Mouse (Mus musculus) forebrain, postnatal 0 days (tissue): Measurements from ENCODE around the gene Asprv1. TPM values are rescaled to one million over a fixed set of nuclear protein-coding genes. Genes with fewer than 3 reads are reported as not detected.

ENCODE experiments used
- ATAC-seq: fragments of 200-750 bp; cut with Nextera tagmentation; 2 replicates; pipeline ENCODE4 v1.8.0; 2017; ENCODE audit warnings: mild to moderate bottlenecking, moderate library complexity
- DNase-seq: peaks from one replicate; pipeline ENCODE4 v3.0.0-alpha.2; 2015
- H3K27ac ChIP-seq: fragments of 300-500 bp; sonication (generic); 2 replicates; pipeline ENCODE4 v1.5.1; 2014; ENCODE audit warnings: low read depth, mild to moderate bottlenecking, antibody characterized with exemption, low read length, moderate library complexity, mixed read lengths
- H3K27me3 ChIP-seq: fragments of 300-500 bp; sonication (generic); 2 replicates; pipeline ENCODE4 v1.6.1; 2014; ENCODE audit warnings: mild to moderate bottlenecking, low read length, mixed read lengths; ENCODE audit not compliant: insufficient read depth
- H3K36me3 ChIP-seq: fragments of 300-500 bp; sonication (generic); 2 replicates; pipeline ENCODE4 v1.6.1; 2014; ENCODE audit warnings: mild to moderate bottlenecking, moderate library complexity; ENCODE audit not compliant: insufficient read depth
- H3K4me1 ChIP-seq: fragments of 300-500 bp; sonication (generic); 2 replicates; pipeline ENCODE4 v1.6.1; 2014; ENCODE audit warnings: antibody characterized with exemption; ENCODE audit not compliant: insufficient read depth
- H3K4me2 ChIP-seq: fragments of 300-500 bp; sonication (generic); 2 replicates; pipeline ENCODE4 v1.6.1; 2014; ENCODE audit warnings: low read depth, mild to moderate bottlenecking, moderate library complexity
- H3K4me3 ChIP-seq: fragments of 300-500 bp; sonication (generic); 2 replicates; pipeline ENCODE4 v1.5.1; 2014; ENCODE audit warnings: low read depth, low read length, mixed read lengths
- H3K9ac ChIP-seq: fragments of 300-500 bp; sonication (generic); 2 replicates; pipeline ENCODE4 v1.6.1; 2014; ENCODE audit warnings: mild to moderate bottlenecking
- H3K9me3 ChIP-seq: fragments of 300-500 bp; sonication (generic); 2 replicates; pipeline ENCODE4 v1.6.1; 2016; ENCODE audit warnings: low read length
- CTCF ChIP-seq: sonication (generic); IDR thresholded peaks from 2 replicates; pipeline ENCODE4 v1.5.1; 2016; ENCODE audit warnings: antibody characterized with exemption, control low read depth, low read depth
- WGBS: fragments of 180-500 bp; shearing (Covaris S2); extraction: QIAGEN DNeasy Blood & Tissue Kit; methylation state at CpG from one replicate; pipeline ENCODE4 v1.1.7; 2014; 5-methylcytosine and 5-hydroxymethylcytosine counted together
- polyA plus RNA-seq: library from polyadenylated mRNA; unstranded; fragments of >200 nt; fragmentation: Nextera tagmentation; extraction: Ambion mirVana; gene quantifications from 2 replicates; pipeline ENCODE4 v1.2.1, GENCODE M21; 2015
- total RNA-seq: library from RNA; depleted of rRNA; stranded (reverse); fragments of >200 nt; gene quantifications from 2 replicates; pipeline ENCODE4 v1.2.3, GENCODE M21; 2014

The Asprv1 gene
- total and polyA plus RNA-seq, 2 experiments from 2014 or later, result 1.6 to 3.2 TPM

- H3K4me2 ChIP-seq, result peak overlapping the region; percentile 58
- ATAC-seq (peak; percentile 84), DNase-seq (peak; percentile 85)
- H3K9ac ChIP-seq, result peak overlapping the region; percentile 54
- peaks cover 11% of the 10 kb centered on the region; the same call in 1 of the 2 replicates for H3K4me1 ChIP-seq
- H3K4me3 ChIP-seq, result peak overlapping the region; percentile 32
- 17% methylated on average over 14 of the region's 14 CpGs for WGBS
- H3K27ac ChIP-seq, result peak overlapping the region; percentile 91
- H3K27me3 ChIP-seq, result no peaks in the 10 kb centered on the region
- no peaks in the 10 kb centered on the region for H3K36me3 ChIP-seq
- H3K9me3 ChIP-seq, result no peaks in the 10 kb centered on the region
- no peak for TF ChIP-seq CTCF
These were observed 43.5 kb upstream of the Asprv1 start for GRCm38 (mm10) chr6:86584296-86585015.

- peak overlapping the region; percentile 54 for H3K9ac ChIP-seq
- H3K36me3 ChIP-seq, result no peaks in the 10 kb centered on the region
- no peaks in the 10 kb centered on the region for H3K9me3 ChIP-seq
- H3K4me3 ChIP-seq, result peak overlapping the region; percentile 32
- no peak for TF ChIP-seq CTCF
- peak overlapping the region; percentile 91 for H3K27ac ChIP-seq
- DNase-seq (peak; percentile 89), ATAC-seq (peak; percentile 95)
- H3K4me1 ChIP-seq, result peaks cover 11% of the 10 kb centered on the region; the same call in 1 of the 2 replicates
- H3K4me2 ChIP-seq, result peak overlapping the region; percentile 58
- 3% methylated on average over 16 of the region's 16 CpGs for WGBS
- no peaks in the 10 kb centered on the region for H3K27me3 ChIP-seq
These were observed 42.8 kb upstream of the Asprv1 start for GRCm38 (mm10) chr6:86585070-86585600.

- no peaks in the 10 kb centered on the region for H3K9me3 ChIP-seq
- 70% methylated on average over 5 of the region's 5 CpGs for WGBS
- no peak for ATAC-seq
- TF ChIP-seq CTCF, result no peak
- no peak overlapping the region for H3K9ac ChIP-seq
- no peaks in the 10 kb centered on the region for H3K27me3 ChIP-seq
- no peak overlapping the region for H3K4me3 ChIP-seq
- H3K36me3 ChIP-seq, result no peaks in the 10 kb centered on the region
- H3K27ac ChIP-seq, result no peak overlapping the region; the same call in 1 of the 2 replicates
- no peak for DNase-seq
- H3K4me2 ChIP-seq, result no peak overlapping the region
- peaks cover 11% of the 10 kb centered on the region; the same call in 1 of the 2 replicates for H3K4me1 ChIP-seq
These were observed 41.9 kb upstream of the Asprv1 start for GRCm38 (mm10) chr6:86586070-86586469.

- no peak for TF ChIP-seq CTCF
- ATAC-seq (no peak), DNase-seq (no peak)
- H3K27ac ChIP-seq, result no peak overlapping the region
- H3K9ac ChIP-seq, result no peak overlapping the region
- H3K27me3 ChIP-seq, result no peaks in the 10 kb centered on the region
- H3K4me2 ChIP-seq, result no peak overlapping the region
- H3K4me3 ChIP-seq, result no peak overlapping the region
- H3K36me3 ChIP-seq, result no peaks in the 10 kb centered on the region
- WGBS, result 79% methylated on average over 7 of the region's 7 CpGs
- H3K4me1 ChIP-seq, result peaks cover 11% of the 10 kb centered on the region; the same call in 1 of the 2 replicates
- H3K9me3 ChIP-seq, result no peaks in the 10 kb centered on the region
These were observed 39.5 kb upstream of the Asprv1 start for GRCm38 (mm10) chr6:86588429-86588828.

- peak; percentile 18; the same call in 1 of the 2 replicates for TF ChIP-seq CTCF
- no peak for ATAC-seq
These were observed 34.6 kb upstream of the Asprv1 start for GRCm38 (mm10) chr6:86593146-86593897.

GRCm38 (mm10) chr6:86594636-86595035 is 33.3 kb upstream of the Asprv1 start:
- TF ChIP-seq CTCF, result no peak
- Histone ChIP-seq H3K27me3 (no peaks in the 10 kb centered on the region), H3K27ac (no peak overlapping the region), H3K4me3 (no peak overlapping the region), H3K4me1 (no peaks in the 10 kb centered on the region), H3K4me2 (no peak overlapping the region), H3K9ac (no peak overlapping the region), H3K36me3 (no peaks in the 10 kb centered on the region), H3K9me3 (no peaks in the 10 kb centered on the region)
- DNase-seq, result no peak
- no peak for ATAC-seq
- 17% methylated on average over 9 of the region's 9 CpGs for WGBS

More at GRCm38 (mm10) chr6:86593146-86593897, 34.6 kb upstream of the Asprv1 start:
- H3K27ac ChIP-seq, result no peak overlapping the region
- no peaks in the 10 kb centered on the region for H3K4me1 ChIP-seq
- WGBS, result 88% methylated on average over 10 of the region's 10 CpGs
- H3K9ac ChIP-seq, result no peak overlapping the region
- no peaks in the 10 kb centered on the region for H3K27me3 ChIP-seq
- DNase-seq, result no peak
- no peak overlapping the region for H3K4me3 ChIP-seq
- H3K36me3 ChIP-seq, result no peaks in the 10 kb centered on the region
- H3K4me2 ChIP-seq, result no peak overlapping the region
- H3K9me3 ChIP-seq, result no peaks in the 10 kb centered on the region
